Mouse (Mus musculus) embryonic facial prominence, embryonic 14.5 days (tissue): Measurements from ENCODE around the gene Asl. TPM values are rescaled to one million over a fixed set of nuclear protein-coding genes. Genes with fewer than 3 reads are reported as not detected.

Experiments used
- ATAC-seq: fragments of 200-750 bp; cut with Nextera tagmentation; 2 replicates; pipeline ENCODE4 v1.8.0; 2017; ENCODE audit warnings: low read depth, moderate number of reproducible peaks, moderate TSS enrichment
- DNase-seq: peaks from one replicate; pipeline ENCODE4 v3.0.0-alpha.2; 2015; ENCODE audit warnings: low spot score
- H3K27ac ChIP-seq: fragments of 300-500 bp; sonication (generic); replicated peaks from 2 replicates; pipeline ENCODE4 v1.5.1; 2014; ENCODE audit warnings: low read depth, mild to moderate bottlenecking, low read length, moderate library complexity
- H3K27me3 ChIP-seq: fragments of 300-500 bp; sonication (generic); replicated peaks from 2 replicates; pipeline ENCODE4 v1.6.1; 2014; ENCODE audit warnings: low read length; ENCODE audit not compliant: control insufficient read depth, insufficient read depth
- H3K36me3 ChIP-seq: fragments of 300-500 bp; sonication (generic); 2 replicates; pipeline ENCODE4 v1.6.1; 2014; ENCODE audit warnings: low read length, mixed read lengths; ENCODE audit not compliant: control insufficient read depth, insufficient read depth
- H3K4me1 ChIP-seq: fragments of 300-500 bp; sonication (generic); 2 replicates; pipeline ENCODE4 v1.6.1; 2014; ENCODE audit warnings: antibody characterized with exemption, low read length; ENCODE audit not compliant: control insufficient read depth, insufficient read depth
- H3K4me2 ChIP-seq: fragments of 300-500 bp; sonication (generic); 2 replicates; pipeline ENCODE4 v1.6.1; 2014; ENCODE audit warnings: low read depth, mild to moderate bottlenecking, low read length, moderate library complexity, mixed read lengths
- H3K4me3 ChIP-seq: fragments of 300-500 bp; sonication (generic); 2 replicates; pipeline ENCODE4 v1.5.1; 2014; ENCODE audit warnings: low read depth, mild to moderate bottlenecking, low read length
- H3K9ac ChIP-seq: fragments of 300-500 bp; sonication (generic); 2 replicates; pipeline ENCODE4 v1.6.1; 2014; ENCODE audit warnings: low read depth, mild to moderate bottlenecking, low read length, moderate library complexity, mixed read lengths
- H3K9me3 ChIP-seq: fragments of 300-500 bp; sonication (generic); 2 replicates; pipeline ENCODE4 v1.6.1; 2016; ENCODE audit warnings: low read length; ENCODE audit not compliant: control insufficient read depth
- WGBS: fragments of 180-500 bp; shearing (Covaris S2); extraction: QIAGEN DNeasy Blood & Tissue Kit; methylation state at CpG from one replicate; pipeline ENCODE4 v1.1.7; 2014; 5-methylcytosine and 5-hydroxymethylcytosine counted together
- polyA plus RNA-seq: library from polyadenylated mRNA; unstranded; fragments of >200 nt; fragmentation: Nextera tagmentation; extraction: Ambion mirVana; gene quantifications from 2 replicates; pipeline ENCODE4 v1.2.1, GENCODE M21; 2014

Gene Asl
- polyA plus RNA-seq, 1 experiment from 2014 or later: 32.1 TPM

DNA sequence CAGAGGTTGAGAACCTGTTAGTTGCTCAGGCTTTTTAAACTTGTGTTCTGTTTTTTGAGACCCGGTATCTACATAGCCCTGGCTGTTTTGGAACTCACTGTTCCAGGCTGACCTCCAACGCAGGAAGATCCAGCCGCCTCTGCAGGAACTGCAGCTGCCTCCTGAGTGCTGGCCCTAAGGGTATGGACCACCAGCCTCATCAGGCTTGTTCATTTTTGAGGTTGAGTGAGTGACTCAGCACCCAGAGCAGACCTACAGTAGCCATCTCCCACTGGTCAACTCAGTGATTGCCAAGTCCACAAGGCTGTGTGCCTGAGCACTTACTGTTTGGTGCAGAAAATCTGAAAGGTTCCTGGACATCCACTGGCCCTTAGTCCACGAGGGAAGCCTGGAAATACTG, 57.6 kb downstream of the Asl start:
- Histone ChIP-seq H3K4me1 (no peaks in the 10 kb centered on the region), H3K4me2 (no peak overlapping the region), H3K9me3 (no peaks in the 10 kb centered on the region), H3K36me3 (peaks cover 12% of the 10 kb centered on the region; the same call in 1 of the 2 replicates), H3K4me3 (no peak overlapping the region), H3K27ac (no peak overlapping the region), H3K27me3 (no peaks in the 10 kb centered on the region), H3K9ac (no peak overlapping the region)
- DNase-seq: no peak
- ATAC-seq: no peak
- WGBS: 83% methylated on average over 4 of the region's 4 CpGs

DNA sequence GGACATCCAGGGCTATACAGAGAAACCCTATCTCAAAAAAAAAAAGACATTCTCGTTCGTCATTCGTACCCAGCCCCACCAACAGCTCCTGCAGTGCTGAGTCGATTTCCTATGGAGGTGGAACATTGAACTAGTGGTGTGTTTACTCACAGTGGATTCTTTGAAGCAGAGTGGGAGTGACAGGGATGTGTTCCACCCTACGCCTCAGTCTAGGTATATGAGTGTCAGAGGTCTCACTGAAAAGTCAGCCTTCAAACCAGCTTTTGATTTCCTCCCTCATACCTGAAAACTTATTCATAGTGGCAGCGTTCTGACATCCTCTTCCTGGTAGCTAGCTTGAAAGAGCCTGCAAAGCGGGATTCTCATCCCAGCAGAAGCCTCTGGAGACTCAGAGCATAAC, 60.6 kb downstream of the Asl start:
- 82% methylated on average over 7 of the region's 7 CpGs for WGBS
- H3K9ac ChIP-seq: no peak overlapping the region
- H3K4me3 ChIP-seq: no peak overlapping the region
- H3K27me3 ChIP-seq: no peaks in the 10 kb centered on the region
- H3K4me2 ChIP-seq: no peak overlapping the region
- ATAC-seq (no peak), DNase-seq (no peak)
- H3K36me3 ChIP-seq: 0 out of 2 replicates have a peak, but pooled peaks cover 12% of the 10 kb centered on the region
- no peaks in the 10 kb centered on the region for H3K9me3 ChIP-seq
- H3K4me1 ChIP-seq: no peaks in the 10 kb centered on the region
- H3K27ac ChIP-seq: no peak overlapping the region

DNA sequence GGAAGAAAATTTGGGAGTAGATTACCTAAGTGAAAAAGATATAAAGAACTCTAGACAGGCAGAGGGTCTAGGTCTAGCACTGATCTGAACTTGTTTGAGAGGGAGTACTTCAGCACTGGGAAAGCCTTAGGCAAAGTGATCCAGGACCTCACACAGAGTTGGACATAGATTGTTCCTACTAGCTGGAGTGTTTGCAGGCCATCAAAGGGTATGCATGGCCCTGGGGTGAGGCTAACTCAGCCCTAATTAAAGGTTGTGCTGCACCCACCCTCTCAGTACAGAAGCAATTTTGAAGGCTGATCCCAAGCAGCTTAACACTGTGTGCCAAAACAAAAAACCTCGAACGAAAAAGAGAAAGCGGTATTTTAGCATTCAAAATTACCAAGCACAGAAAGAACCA, 62.6 kb downstream of the Asl start:
- Histone ChIP-seq H3K36me3 (0 out of 2 replicates have a peak, but pooled peaks cover 1% of the 10 kb centered on the region), H3K27me3 (no peaks in the 10 kb centered on the region), H3K9ac (no peak overlapping the region), H3K27ac (no peak overlapping the region), H3K4me3 (no peak overlapping the region), H3K9me3 (no peaks in the 10 kb centered on the region), H3K4me2 (no peak overlapping the region), H3K4me1 (no peaks in the 10 kb centered on the region)
- DNase-seq (peak; percentile 32), ATAC-seq (peak; percentile 12; the same call in 1 of the 2 replicates)
- WGBS: 77% methylated on average over 3 of the region's 3 CpGs

DNA sequence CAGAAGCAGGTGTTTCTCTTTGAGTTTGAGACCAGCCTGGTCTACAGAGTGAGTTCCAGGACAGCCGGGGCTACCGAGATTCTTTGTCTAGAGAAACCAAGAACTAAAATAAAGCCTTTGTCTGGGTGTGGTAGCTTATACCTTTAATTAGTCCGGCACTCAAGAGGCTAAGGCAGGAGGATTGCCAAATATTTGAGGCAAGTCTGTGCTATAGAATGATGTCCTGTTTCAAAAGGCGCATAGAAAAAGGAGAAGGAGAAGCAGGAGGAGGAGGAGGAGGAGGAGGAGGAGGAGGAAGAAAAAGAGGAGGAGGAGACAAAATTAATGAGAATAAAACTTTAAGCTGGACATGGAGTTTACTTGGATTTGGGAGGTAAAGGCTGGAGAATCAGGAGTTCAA, 65.8 kb downstream of the Asl start:
- DNase-seq (no peak), ATAC-seq (no peak)
- 79% methylated on average over 4 of the region's 4 CpGs for whole genome bisulfite sequencing
- Histone ChIP-seq H3K27me3 (no peaks in the 10 kb centered on the region), H3K9ac (no peak overlapping the region), H3K4me2 (no peak overlapping the region), H3K4me1 (no peaks in the 10 kb centered on the region), H3K9me3 (no peaks in the 10 kb centered on the region), H3K4me3 (no peak overlapping the region), H3K36me3 (peaks cover 7% of the 10 kb centered on the region; the same call in 1 of the 2 replicates), H3K27ac (no peak overlapping the region)

Other genes starting within 250 kb of the Asl start
- 33.1 and 33.5 TPM in 2 replicates for gene Psph, start 241.8 kb downstream of the Asl start, polyA plus RNA-seq
- gene Sumf2, start 182.3 kb downstream of the Asl start, polyA plus RNA-seq: 45.6 and 60.6 TPM in 2 replicates
- 850 and 911 TPM in 2 replicates for gene Chchd2, start 141.8 kb downstream of the Asl start, polyA plus RNA-seq
- 5.6 and 9.3 TPM in 2 replicates for gene Zbed5, start 133.5 kb downstream of the Asl start, polyA plus RNA-seq
- 0.50 and 0.54 TPM in 2 replicates for gene Phkg1, start 130.7 kb downstream of the Asl start, polyA plus RNA-seq
- gene Nupr1l, start 120.7 kb downstream of the Asl start, polyA plus RNA-seq: 3.4 and 3.6 TPM in 2 replicates
- gene Vkorc1l1, start 87.3 kb downstream of the Asl start, polyA plus RNA-seq: 24.8 and 25.4 TPM in 2 replicates
- 57.8 and 60.0 TPM in 2 replicates for gene Gusb, start 26.2 kb downstream of the Asl start, polyA plus RNA-seq
- gene Crcp, start within 50 bp of the Asl start, polyA plus RNA-seq: 24.9 and 25.6 TPM in 2 replicates
- gene Tpst1, start 44.1 kb upstream of the Asl start, polyA plus RNA-seq: 94.0 and 102 TPM in 2 replicates
- 5.8 and 6.5 TPM in 2 replicates for gene Kctd7, start 115.6 kb upstream of the Asl start, polyA plus RNA-seq
- gene Rabgef1, start 142.6 kb upstream of the Asl start, polyA plus RNA-seq: 22.5 and 24.4 TPM in 2 replicates
- 40.6 and 44.7 TPM in 2 replicates for gene Tmem248, start 187.8 kb upstream of the Asl start, polyA plus RNA-seq
- gene Sbds, start 226.3 kb upstream of the Asl start, polyA plus RNA-seq: 51.7 and 54.3 TPM in 2 replicates
- gene Tyw1, start 226.4 kb upstream of the Asl start, polyA plus RNA-seq: 22.3 and 23.9 TPM in 2 replicates